Mouse (Mus musculus): ENCODE measurements around the gene Prss57.
A peak's percentile ranks its signal among the peaks of the same experiment; 100 is the strongest.

GRCm38 (mm10) chr10:79817111-79817510, 26.4 kb upstream of the Prss57 start:
- TF ChIP-seq CTCF (IDR thresholded peaks at IDR 0.05; ENCODE audit: low read depth) = peak; percentile 61
- no peak for TF ChIP-seq EP300 (IDR thresholded peaks at IDR 0.05; ENCODE audit: low read depth)

Measured in liver, postnatal 0 days (tissue).